Mouse (Mus musculus): ENCODE results near the gene Robo4.

DNA sequence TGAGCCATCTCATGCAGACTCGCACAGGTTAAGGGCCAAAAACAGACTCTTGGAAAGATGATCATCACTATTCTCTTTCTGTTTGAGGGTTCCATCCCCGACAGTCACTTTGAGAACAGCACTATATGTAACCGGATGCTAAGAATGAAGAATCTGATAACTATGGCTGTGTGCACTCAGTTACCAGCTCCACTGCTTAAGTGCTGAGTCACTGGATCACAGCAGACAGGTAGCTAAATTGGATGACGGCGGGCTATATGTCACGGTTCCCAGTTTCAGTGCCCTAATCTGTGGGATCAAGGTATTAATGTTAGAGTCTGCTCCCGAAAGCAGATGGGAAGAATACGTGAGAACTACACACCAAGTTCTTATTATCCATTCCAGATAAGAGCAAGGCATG, 54.2 kb downstream of the Robo4 start:
- TF ChIP-seq CTCF (IDR thresholded peaks at IDR 0.05; ENCODE audit: borderline replicate concordance, insufficient read depth, low read length) (no peak), POLR2A (IDR thresholded peaks at IDR 0.05; ENCODE audit: low read depth, low read length) (no peak)
